Mouse (Mus musculus): Measurements from ENCODE around the gene Cx3cr1.

GRCm38 (mm10) chr9:120081967-120082366 lies 12.3 kb upstream of the Cx3cr1 start:
- TF ChIP-seq CTCF (IDR thresholded peaks at IDR 0.05; ENCODE audit: extremely low read depth, insufficient read depth, insufficient read length, insufficient replicate concordance) (no peak), POLR2A (IDR thresholded peaks at IDR 0.05; ENCODE audit: low read depth, low read length) (no peak)

Measured in spleen, adult 2 months (tissue).